In the genomic region with DNA sequence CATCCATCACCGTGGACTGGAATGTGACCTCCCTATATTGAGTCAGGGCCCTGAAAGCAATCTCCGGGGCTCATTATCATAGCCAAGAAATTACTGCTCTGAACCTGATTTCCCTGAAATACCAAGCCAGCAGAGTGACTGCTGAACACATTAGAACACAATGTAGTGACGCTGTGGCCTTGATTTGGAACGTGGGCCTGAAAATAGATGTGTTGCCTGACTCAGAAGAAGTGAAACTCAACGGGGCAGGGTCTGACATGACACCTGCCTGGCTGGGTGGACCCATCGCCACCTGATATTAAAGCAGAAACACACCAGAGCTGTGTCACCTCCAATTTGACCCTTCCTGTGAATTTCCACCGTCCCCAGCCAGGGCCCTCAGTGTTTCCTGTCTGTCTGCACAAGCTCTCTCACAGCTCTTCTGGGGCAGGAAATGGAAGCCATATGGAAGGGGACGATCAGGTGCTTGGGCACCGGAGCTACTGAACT, we compare ENCODE assay signal across 8 mouse cellular contexts. TPM values are rescaled to one million over a fixed set of nuclear protein-coding genes. Genes with fewer than 3 reads are reported as not detected.
DNase-seq lines count a peak whose midpoint lies in the region; ATAC-seq lines count a peak whose summit lies in the region.

No protein-coding gene starts in this region.

- H3K4me2 ChIP-seq in kidney, embryonic 14.5 days (replicated peaks; ENCODE audit: low read depth, low read length): no peak overlapping the region
- H3K4me2 ChIP-seq in embryonic facial prominence, embryonic 13.5 days: peak overlapping the region; percentile 20; the same call in 1 of the 2 replicates
- H3K4me2 ChIP-seq in hindbrain, embryonic 16.5 days (ENCODE audit: low read length): no peak overlapping the region

- DNase-seq in kidney, adult 8-10 months: no peak
- peak; percentile 41 to 63 for DNase-seq in lung, postnatal 4 days
- DNase-seq in testis, postnatal 14 days (ENCODE audit: low spot score): no peak
- DNase-seq in urinary bladder, adult 18-20 months (ENCODE audit: low spot score in 2 of 2): no peak
- no peak for DNase-seq in right cerebral cortex, postnatal 36 days (ENCODE audit: low spot score in 2 of 2)

- peaks cover 8% of the 10 kb centered on the region; the same call in 1 of the 2 replicates for H3K36me3 ChIP-seq in kidney, embryonic 14.5 days (ENCODE audit: control insufficient read depth, insufficient read depth, low read length)
- H3K36me3 ChIP-seq in embryonic facial prominence, embryonic 13.5 days: peaks cover 11% of the 10 kb centered on the region
- H3K36me3 ChIP-seq in hindbrain, embryonic 16.5 days (ENCODE audit: control insufficient read depth, insufficient read depth, low read length): no peaks in the 10 kb centered on the region

- WGBS in kidney, embryonic 14.5 days: 16% methylated on average over 9 of the region's 9 CpGs
- WGBS in embryonic facial prominence, embryonic 13.5 days: 9% methylated on average over 9 of the region's 9 CpGs
- WGBS in hindbrain, embryonic 16.5 days: 32% methylated on average over 9 of the region's 9 CpGs

- no peaks in the 10 kb centered on the region for H3K27me3 ChIP-seq in kidney, embryonic 14.5 days (ENCODE audit: control insufficient read depth, insufficient read depth, low read length)
- no peaks in the 10 kb centered on the region for H3K27me3 ChIP-seq in embryonic facial prominence, embryonic 13.5 days
- H3K27me3 ChIP-seq in hindbrain, embryonic 16.5 days (replicated peaks; ENCODE audit: control insufficient read depth, insufficient read depth, low read length): no peaks in the 10 kb centered on the region

- 0 out of 2 replicates have a peak overlapping the region, but pooled peaks have one; percentile 37 for H3K27ac ChIP-seq in kidney, embryonic 14.5 days (ENCODE audit: low read depth, low read length)
- peak overlapping the region; percentile 51; the same call in 1 of the 2 replicates for H3K27ac ChIP-seq in embryonic facial prominence, embryonic 13.5 days
- H3K27ac ChIP-seq in hindbrain, embryonic 16.5 days (ENCODE audit: low read depth, low read length): 0 out of 2 replicates have a peak overlapping the region, but pooled peaks have one; percentile 19

- H3K9me3 ChIP-seq in kidney, embryonic 14.5 days (ENCODE audit: control insufficient read depth, low read length): no peaks in the 10 kb centered on the region
- H3K9me3 ChIP-seq in embryonic facial prominence, embryonic 13.5 days: no peaks in the 10 kb centered on the region
- H3K9me3 ChIP-seq in hindbrain, embryonic 16.5 days (ENCODE audit: control insufficient read depth, low read length): no peaks in the 10 kb centered on the region

- H3K4me3 ChIP-seq in kidney, embryonic 14.5 days (ENCODE audit: low read length): no peak overlapping the region
- H3K4me3 ChIP-seq in embryonic facial prominence, embryonic 13.5 days: no peak overlapping the region
- H3K4me3 ChIP-seq in hindbrain, embryonic 16.5 days (ENCODE audit: low read length): no peak overlapping the region

- no peak overlapping the region for H3K9ac ChIP-seq in kidney, embryonic 14.5 days (ENCODE audit: low read depth, low read length)
- H3K9ac ChIP-seq in embryonic facial prominence, embryonic 13.5 days: no peak overlapping the region
- H3K9ac ChIP-seq in hindbrain, embryonic 16.5 days (ENCODE audit: low read depth, low read length): no peak overlapping the region

- peaks cover 42% of the 10 kb centered on the region for H3K4me1 ChIP-seq in kidney, embryonic 14.5 days (ENCODE audit: control insufficient read depth, insufficient read depth, low read length)
- H3K4me1 ChIP-seq in embryonic facial prominence, embryonic 13.5 days: peaks cover 60% of the 10 kb centered on the region
- H3K4me1 ChIP-seq in hindbrain, embryonic 16.5 days (ENCODE audit: control insufficient read depth, insufficient read depth, low read depth, low read length): peaks cover 12% of the 10 kb centered on the region

- no peak for ATAC-seq in kidney, embryonic 14.5 days (ENCODE audit: low FRiP score, low TSS enrichment)
- ATAC-seq in embryonic facial prominence, embryonic 13.5 days (ENCODE audit: insufficient number of reproducible peaks, insufficient read depth, low FRiP score, low TSS enrichment, low read depth): no peak
- ATAC-seq in hindbrain, embryonic 16.5 days: no peak

RNA-seq across cellular contexts. Expression of a gene that starts 13.0 kb away (rescaled TPM):
- 3.9 TPM in 2 replicates for polyA plus RNA-seq in kidney, embryonic 14.5 days (2014; fragmentation: Nextera tagmentation; extraction: Ambion mirVana)
- 4.4 TPM in 2 replicates for polyA plus RNA-seq in embryonic facial prominence, embryonic 13.5 days (2015; fragmentation: Nextera tagmentation; extraction: Ambion mirVana)
- 4.3 and 4.8 TPM in 2 replicates for polyA plus RNA-seq in hindbrain, embryonic 16.5 days (2015; fragmentation: Nextera tagmentation; extraction: Ambion mirVana)

RNA-seq across cellular contexts. Expression of a gene that starts 26.8 kb away (rescaled TPM):
- polyA plus RNA-seq in kidney, embryonic 14.5 days (2014; fragmentation: Nextera tagmentation; extraction: Ambion mirVana): 81.5 and 88.8 TPM in 2 replicates
- polyA plus RNA-seq in embryonic facial prominence, embryonic 13.5 days (2015; fragmentation: Nextera tagmentation; extraction: Ambion mirVana): 110 TPM in 2 replicates
- 94.4 and 95.3 TPM in 2 replicates for polyA plus RNA-seq in hindbrain, embryonic 16.5 days (2015; fragmentation: Nextera tagmentation; extraction: Ambion mirVana)

RNA-seq across cellular contexts. Expression of a gene that starts 51.2 kb away (rescaled TPM):
- polyA plus RNA-seq in kidney, embryonic 14.5 days (2014; fragmentation: Nextera tagmentation; extraction: Ambion mirVana): 0.14 and 0.49 TPM in 2 replicates
- polyA plus RNA-seq in embryonic facial prominence, embryonic 13.5 days (2015; fragmentation: Nextera tagmentation; extraction: Ambion mirVana): 0.80 and 1.5 TPM in 2 replicates
- polyA plus RNA-seq in hindbrain, embryonic 16.5 days (2015; fragmentation: Nextera tagmentation; extraction: Ambion mirVana): 6.0 and 6.4 TPM in 2 replicates

Comparison
In these comparisons a context has a peak if more than half of its experiments do, and no peak if none do; other contexts are left out.
1. DNase-seq: peak in lung, postnatal 4 days (2 of 2); none in kidney, adult 8-10 months (0 of 2), testis, postnatal 14 days (single experiment), urinary bladder, adult 18-20 months (0 of 2) and right cerebral cortex, postnatal 36 days (0 of 2).
2. Peak in every context shown above with its lines, with median percentiles within 50 percentile points of each other: H3K27ac ChIP-seq.